Mouse (Mus musculus): ENCODE data around the gene Zdhhc23.

GRCm38 (mm10) chr16:44026210-44026609 is 46.6 kb upstream of the Zdhhc23 start:
- no peak for TF ChIP-seq MYOG (IDR thresholded peaks at IDR 0.05; ENCODE audit: control insufficient read depth in 1 of 3, insufficient read depth in 1 of 3, insufficient read length in 2 of 3, low read depth in 2 of 3)
- no peak for TF ChIP-seq POLR2A (IDR thresholded peaks at IDR 0.05; ENCODE audit: insufficient read length, low read depth)
- TF ChIP-seq USF1 (IDR thresholded peaks at IDR 0.05; ENCODE audit: low read depth) = no peak
